Mouse (Mus musculus) heart, adult 11 months (tissue): ENCODE data around the gene Pknox2.
A peak's percentile ranks its signal among the peaks of the same experiment; 100 is the strongest.

Experiments used
- DNase-seq: peaks from one replicate; pipeline ENCODE4 v3.0.0; 2022

The Pknox2 gene

GRCm38 (mm10) chr9:36973486-36974227 lies 173.6 kb downstream of the Pknox2 start:
- peak; percentile 89 for DNase-seq

GRCm38 (mm10) chr9:36972089-36972488 lies 175.1 kb downstream of the Pknox2 start:
- DNase-seq: peak; percentile 55

DNA sequence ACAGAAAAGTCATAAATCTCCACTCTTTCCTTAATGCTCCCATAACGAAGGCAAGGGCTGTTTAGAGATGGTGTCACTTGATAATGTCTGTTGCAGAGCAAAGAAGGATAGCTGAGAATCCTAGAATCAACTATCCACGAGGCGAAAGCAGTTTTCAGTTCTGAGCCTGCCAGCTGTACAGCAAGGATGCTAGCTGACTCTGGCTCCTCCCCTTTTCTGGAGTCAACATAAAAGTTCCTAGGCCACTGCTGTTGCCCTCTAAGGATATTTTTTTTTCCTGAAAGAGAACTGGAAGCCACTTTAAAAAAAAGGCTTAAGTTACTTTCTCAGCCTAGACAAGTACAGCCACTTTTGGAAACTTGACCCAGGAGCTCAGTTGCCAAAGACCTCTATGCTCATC lies 176.1 kb downstream of the Pknox2 start:
- peak; percentile 54 for DNase-seq

DNA sequence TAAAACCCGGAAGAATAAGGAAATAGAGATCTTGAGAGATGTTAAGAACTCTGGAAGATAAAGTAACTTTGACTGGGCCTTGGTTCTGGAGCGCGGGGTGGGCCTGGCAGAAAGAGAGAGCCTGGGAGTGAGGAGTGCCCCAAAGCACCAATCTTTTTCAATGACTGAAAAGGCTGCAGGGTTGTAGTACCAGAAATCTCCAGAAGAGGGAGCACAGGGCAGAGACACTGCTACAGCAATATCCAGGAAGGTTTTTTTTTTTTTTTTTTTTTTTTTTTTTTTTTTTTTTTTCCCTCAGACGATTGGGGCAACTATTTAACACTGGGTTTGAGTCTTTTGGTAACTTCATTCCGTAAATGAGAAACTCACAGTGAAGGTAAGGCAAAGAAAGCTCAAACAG lies 176.6 kb downstream of the Pknox2 start:
- DNase-seq: peak; percentile 94

- DNase-seq: peak; percentile 72
Measured at GRCm38 (mm10) chr9:36969131-36969530, 178.1 kb downstream of the Pknox2 start.

DNA sequence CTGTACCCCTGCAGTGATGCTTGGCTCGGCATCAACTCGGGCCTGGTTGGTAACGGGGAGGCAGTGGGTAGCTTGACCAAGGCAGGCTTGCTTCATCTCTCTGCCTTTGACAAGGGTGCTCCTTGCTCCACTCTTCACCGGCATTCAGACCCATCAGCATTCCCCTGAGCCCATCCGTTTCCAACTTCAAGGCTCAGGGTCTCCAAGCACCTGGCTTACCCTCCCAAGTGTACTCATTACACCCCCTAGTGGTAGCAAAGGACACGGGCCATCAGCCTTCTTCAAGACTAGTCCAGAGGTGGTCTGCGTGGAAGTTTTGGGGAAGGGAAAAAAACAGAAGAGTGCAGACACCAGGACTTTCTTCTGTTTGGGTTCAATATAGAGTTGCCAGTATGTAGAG lies 178.5 kb downstream of the Pknox2 start:
- peak; percentile 89 for DNase-seq

DNA sequence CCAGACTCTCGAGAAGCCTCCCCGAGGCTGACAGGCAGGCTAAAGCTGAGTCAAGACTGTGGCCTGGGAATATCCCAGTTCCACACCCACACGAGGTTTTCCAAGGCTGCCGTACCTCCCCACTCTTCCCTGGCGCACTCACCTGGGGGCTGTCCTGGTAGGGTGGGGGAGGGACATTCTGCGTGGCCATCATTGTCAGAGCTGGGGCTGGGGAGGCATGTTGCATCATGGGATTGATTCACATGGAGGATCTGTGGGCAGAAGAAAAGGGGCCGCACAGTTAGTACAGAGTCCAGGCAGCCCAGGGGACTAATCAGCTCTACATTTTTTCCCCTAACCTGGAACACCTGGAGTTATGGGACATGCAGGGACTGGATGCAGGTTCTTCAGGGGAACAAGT lies 179.0 kb downstream of the Pknox2 start:
- DNase-seq: peak; percentile 85

GRCm38 (mm10) chr9:36965720-36966119 lies 181.5 kb downstream of the Pknox2 start:
- no peak for DNase-seq

GRCm38 (mm10) chr9:36964230-36964629 lies 183.0 kb downstream of the Pknox2 start:
- no peak for DNase-seq

- peak; percentile 93 for DNase-seq
Measured at GRCm38 (mm10) chr9:36963512-36963911, 183.7 kb downstream of the Pknox2 start.

GRCm38 (mm10) chr9:36961874-36962273 lies 185.3 kb downstream of the Pknox2 start:
- no peak for DNase-seq

DNA sequence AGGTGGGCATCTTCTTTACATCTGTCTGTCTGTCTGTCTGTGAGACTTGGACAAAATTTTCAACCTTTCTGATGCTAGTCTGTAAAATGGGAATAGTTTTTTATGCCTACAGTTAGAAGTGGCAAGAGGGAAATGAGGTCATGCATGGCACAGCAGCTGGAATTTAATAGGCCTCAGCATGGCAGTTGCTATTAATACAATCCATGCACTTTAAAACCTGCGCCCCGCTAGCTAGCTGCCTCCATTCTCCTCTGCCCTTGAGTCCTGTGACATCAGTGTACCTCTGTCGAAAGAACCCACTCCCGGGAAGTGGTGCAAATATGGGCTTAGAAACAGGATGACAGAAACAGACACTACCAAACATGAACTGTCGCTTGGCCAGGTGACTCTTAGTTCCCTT lies 186.1 kb downstream of the Pknox2 start:
- no peak for DNase-seq

- DNase-seq: no peak
Measured at GRCm38 (mm10) chr9:36951133-36951484, 196.1 kb downstream of the Pknox2 start.

- DNase-seq: peak; percentile 75
Measured at GRCm38 (mm10) chr9:36950271-36951132, 196.7 kb downstream of the Pknox2 start.

DNA sequence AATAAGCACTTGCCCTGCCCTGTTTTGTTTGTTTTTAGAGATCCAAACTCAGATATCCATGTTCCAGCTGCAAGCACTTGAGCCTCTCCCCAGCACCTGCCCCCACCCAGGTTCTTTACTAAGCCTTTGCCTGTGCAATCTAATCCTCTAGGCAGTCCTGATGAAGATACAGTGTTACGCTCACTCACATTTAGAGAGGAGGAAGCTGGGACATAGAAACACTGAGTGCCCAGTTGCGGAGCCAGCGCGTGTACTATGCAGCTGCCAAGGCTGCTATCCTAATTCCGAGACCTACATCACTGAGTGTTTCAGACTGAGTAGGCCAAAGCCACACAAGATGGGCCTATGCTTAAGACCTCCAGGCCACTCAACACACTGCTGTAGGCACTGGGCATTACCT lies 199.0 kb downstream of the Pknox2 start:
- DNase-seq: peak; percentile 81

GRCm38 (mm10) chr9:36947056-36947694 lies 200.0 kb downstream of the Pknox2 start:
- DNase-seq: peak; percentile 98

- peak; percentile 84 for DNase-seq
Measured at GRCm38 (mm10) chr9:36944843-36945242, 202.4 kb downstream of the Pknox2 start.

DNA sequence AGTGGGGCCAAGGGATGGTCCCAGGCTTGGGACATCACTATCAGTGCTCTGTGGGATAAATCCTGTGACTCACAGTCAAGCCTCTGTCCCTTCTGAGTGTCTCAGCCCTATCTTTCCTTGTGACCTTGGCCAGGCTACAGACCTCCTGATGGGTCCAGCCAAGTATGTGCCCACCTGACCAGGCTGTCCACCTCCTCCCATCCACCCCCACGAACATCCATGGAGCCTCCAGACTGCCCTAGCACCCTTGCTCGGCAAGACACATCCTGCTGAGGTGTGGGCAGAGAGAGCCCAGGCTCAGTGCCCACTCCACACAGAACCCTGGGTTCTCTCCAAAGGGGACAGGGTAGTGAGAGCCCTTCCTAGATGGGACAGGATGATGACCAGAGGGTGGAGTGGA lies 204.6 kb downstream of the Pknox2 start:
- peak; percentile 86 for DNase-seq

DNA sequence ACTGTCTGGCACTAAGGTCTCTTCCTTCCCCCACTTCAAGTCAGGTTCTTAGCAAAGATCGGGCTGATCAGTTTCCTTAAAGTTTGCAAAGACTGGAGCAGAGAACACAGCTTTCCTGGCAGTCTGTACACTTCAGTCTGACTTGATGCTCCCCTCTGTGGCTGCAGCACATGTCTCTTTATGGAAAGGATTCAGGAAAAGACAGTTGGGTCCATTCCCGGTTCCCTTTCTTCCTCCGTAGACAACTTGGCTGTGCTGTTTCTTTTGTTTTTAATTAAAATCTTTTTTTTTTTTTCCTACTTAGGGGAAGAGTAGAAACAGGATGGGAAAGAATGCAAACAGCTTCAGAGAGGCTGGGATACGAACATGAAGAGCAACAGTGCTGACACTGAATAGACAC lies 205.1 kb downstream of the Pknox2 start:
- DNase-seq: no peak

GRCm38 (mm10) chr9:36941565-36941964 lies 205.6 kb downstream of the Pknox2 start:
- peak; percentile 89 for DNase-seq

- no peak for DNase-seq
Measured at GRCm38 (mm10) chr9:36938601-36939078, 208.6 kb downstream of the Pknox2 start.

GRCm38 (mm10) chr9:36933813-36934493 lies 213.3 kb downstream of the Pknox2 start:
- DNase-seq: peak; percentile 94
